Mouse (Mus musculus) gastrocnemius, postnatal 14 days (tissue): ENCODE data around the gene Rbm45. TPM values are rescaled to one million over a fixed set of nuclear protein-coding genes. Genes with fewer than 3 reads are reported as not detected.

Source experiments
- DNase-seq: peaks from one replicate; pipeline ENCODE4 v3.0.0; 2021; ENCODE audit warnings: mixed read lengths
- intact Hi-C: fragments of 180-260 bp; cut with DNase I; formaldehyde crosslinking; loops from one replicate; pipeline ENCODE4 v1.15.1; 2025; ENCODE audit warnings: low total_unique reads
- long read RNA-seq, 2 experiments: library from polyadenylated mRNA; stranded (forward); transcript quantifications; one replicate each; pipeline ENCODE4 v2.0.0; 2021
- total RNA-seq, 2 experiments: library from RNA; stranded (reverse); gene quantifications; 2 replicates each; pipeline ENCODE4 v1.2.3; 2021

Rbm45 gene
- 10 to 100 TPM; 14.6 to 15.2 TPM for total RNA-seq
- long read RNA-seq, experiment 1, partial matches to known transcripts: 0 of 3 reads
- long read RNA-seq, experiment 1, other reads (novel, unspliced or antisense): 0 of 3 reads
- long read RNA-seq, experiment 2, partial matches to known transcripts: 1 of 2 reads
- long read RNA-seq, experiment 2, other reads (novel, unspliced or antisense): 0 of 2 reads

DNA sequence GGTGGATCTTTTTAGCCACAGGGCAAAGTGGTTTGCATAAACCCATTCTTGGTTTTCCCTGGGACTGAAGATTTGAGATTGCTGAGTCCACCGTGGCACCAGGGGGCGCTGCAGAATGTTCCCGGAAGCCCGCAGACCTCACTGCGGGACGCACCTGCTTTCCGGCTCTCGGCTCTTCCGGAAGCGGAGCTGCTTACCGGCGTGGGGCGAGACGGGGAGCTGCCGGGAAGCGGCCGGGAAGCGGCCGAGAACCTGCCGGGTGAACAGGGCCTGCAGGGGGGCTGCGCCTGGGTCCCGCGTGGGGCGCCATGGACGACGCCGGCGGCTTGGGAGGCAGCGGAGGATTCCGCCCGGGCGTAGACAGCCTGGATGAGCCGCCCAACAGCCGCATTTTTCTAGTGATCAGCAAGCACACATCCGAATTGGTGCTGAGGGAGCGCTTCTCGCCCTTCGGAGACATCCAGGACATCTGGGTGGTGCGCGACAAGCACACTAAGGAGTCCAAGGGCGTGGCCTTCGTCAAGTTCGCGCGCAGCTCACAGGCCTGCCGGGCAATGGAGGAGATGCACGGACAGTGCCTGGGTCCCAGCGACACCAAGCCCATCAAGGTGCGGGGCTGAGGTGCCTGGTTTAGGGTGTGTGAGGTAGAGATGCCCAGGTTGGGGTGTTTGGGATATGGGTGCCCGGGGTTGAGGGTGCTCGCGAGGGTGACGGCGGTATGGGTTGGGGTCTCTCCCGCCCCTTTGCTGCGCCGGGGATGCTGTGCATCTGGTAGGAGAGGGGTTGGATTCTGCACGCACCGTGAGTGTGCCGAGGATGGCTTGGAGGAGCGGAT lies at the start of gene Rbm45:
Rbm45 (plus strand) TSS at position 164 of the 835 bp plus-strand sequence.
- intact Hi-C loops: loop anchor here (5.0 to 10.0 kb wide), 2 partner anchors 115 to 247 kb away; no protein-coding TSS in a partner anchor
- peak; percentile 87 for DNase-seq

DNA sequence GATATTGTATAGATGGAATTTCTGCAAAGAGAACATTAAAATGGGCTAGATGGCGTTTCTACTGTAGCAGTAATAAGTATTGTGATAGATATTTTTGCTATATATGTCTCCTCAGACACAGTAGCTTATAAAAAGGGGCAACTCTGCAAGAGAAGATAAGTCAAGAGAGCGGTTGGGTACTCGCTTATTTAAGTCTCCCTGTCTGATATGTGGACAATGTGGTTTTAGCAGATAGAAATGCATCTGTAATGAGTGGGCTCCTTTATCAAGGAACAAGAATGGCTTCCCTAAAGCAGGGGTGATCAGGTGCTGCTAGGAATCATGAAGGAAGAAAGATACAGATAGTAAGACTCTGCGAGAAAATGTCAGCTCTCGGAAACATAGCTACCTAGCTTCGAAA lies 49.4 kb upstream of the Rbm45 start:
- intact Hi-C loops: no loop called here
- no peak for DNase-seq

DNA sequence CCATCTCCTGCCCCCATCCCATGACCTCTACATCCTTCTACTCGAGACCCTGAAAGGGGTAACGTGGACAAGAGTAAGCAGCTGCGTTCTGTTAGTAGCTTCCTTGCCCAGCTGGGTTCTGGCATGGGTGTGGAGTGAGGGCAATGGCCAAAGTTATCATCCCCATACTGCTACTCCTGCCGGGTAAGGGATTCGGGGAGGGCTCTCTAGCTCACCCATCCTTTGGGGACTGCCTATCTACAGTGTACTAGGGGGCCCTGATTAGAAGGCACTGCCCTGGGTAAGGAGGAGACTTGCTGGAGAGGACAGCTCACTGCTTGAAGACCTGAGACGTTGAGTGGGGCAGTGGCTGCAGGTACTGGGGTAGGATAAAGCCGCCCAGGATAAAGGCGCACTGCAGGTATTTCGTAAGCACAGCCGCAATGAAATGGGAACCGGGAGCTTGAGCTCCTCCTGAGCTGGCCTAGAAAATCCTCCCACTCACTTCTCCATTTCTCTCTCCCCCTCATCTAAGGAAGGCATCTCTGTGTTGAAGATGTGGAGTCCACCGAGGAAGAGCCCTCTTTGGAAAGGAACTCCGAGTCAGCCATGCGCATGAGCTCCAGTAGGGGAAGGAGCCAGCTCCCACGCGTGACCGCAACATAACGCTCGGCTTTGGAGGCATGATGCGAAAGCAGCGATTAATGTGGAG lies 46.5 kb upstream of the Rbm45 start:
- no peak for DNase-seq
- intact Hi-C loops: no loop called here

DNA sequence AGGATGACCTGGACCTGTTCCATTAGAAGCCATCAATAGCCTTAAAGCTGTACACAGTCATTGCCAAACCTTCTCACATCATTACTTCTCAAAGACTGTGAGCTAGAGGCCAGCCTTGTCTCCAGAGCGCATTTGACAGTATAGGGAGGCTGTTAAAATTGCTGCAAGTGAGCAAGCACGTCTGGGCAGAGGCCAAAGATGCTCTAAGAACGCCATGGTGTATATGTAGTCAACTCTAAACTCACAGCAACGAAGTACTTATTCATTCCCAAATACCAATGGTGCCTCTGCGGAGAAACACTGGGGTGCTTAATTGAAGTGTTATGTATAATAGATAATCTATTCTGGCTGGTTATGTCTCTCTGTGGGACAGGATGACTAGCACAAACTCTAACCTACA lies 45.3 kb upstream of the Rbm45 start:
- intact Hi-C loops: no loop called here
- DNase-seq: no peak

DNA sequence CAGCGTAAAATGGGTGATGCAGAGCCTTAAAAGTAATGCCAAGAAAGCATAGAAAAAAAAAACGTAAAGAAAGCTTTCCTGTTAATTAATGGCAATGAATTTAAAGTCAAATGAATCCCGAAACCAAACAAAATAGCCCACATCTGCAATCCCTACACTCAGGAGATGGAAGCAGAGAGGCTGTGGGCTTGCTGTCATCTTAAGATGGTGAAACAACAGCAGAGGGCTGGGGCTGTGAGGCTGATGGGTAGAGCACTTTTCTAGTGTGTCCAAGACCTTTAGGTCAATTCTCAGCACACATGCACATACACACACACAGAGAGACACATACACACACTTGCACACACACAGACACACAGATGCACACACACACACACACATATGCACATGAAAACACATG lies 43.6 kb upstream of the Rbm45 start:
- intact Hi-C loops: no loop called here

DNA sequence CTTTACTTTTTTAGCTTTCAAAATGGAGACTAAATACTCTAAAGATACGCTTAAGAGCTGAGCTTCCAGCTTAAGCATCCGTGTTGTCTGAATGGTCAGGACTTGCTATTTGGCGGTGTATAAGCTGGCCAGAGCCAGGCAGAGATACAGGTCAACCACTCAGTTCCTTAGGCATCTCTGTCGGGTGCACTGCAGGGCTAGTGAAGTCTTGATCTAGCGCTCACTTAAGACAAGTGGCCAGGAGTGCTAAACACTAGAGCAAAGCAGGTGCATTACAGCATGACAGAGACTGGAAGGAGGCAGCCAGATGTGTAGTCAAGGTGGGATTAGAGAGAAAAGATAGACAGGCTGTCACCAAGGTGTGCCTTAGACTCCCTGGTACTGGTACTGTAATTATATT lies 39.7 kb upstream of the Rbm45 start:
- DNase-seq: no peak
- intact Hi-C loops: no loop called here

More for the DNA sequence above, 43.6 kb upstream of the Rbm45 start:
- no peak for DNase-seq

DNA sequence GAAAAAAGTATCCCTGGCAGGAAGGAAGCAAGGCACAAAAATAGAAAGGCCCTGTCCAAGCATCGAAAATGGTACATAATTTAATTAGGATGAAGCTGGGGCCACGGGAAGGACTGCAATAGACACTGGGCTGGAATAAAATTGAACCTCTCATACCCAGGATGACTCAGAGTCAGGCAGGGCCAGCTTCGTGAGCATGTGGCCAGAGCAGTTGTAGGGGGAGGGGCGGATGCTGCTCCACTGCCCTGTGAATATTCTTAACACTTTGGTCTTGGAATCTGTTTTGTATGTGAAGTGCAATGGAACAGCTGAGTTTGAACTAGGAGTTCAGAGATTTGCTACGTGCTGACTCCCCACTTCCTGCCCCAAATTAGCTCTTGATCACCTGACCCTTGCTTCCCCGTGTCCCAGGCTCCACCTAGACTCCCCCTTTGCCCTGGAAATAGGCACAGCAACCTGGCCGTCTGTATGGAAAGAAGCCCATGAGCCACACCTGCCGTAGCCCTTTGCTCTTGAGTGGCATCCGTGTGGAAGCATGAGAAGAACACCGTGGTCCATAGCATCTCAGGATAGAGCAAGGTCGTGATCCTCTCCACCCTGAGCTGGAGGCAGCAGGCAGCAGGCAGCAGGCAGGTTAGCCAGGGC lies 37.5 kb upstream of the Rbm45 start:
- intact Hi-C loops: no loop called here
- no peak for DNase-seq

DNA sequence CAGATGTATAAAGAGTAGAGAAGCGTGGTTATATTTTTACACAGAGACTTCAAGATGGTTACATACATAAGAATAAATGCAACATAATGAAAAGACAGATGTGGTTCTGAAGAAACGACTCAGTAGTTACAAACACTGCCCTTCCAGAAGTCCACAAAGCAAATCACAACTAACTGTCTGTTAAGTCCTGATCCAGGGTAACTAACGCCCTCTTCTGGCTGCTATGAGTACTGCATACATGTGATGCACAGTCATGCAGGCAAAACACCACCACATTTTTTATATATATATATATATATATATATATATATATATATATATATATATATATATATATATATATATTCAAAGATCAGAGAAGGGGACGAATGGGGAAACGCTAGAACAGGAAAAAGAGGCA lies 35.2 kb upstream of the Rbm45 start:
- no peak for DNase-seq
- intact Hi-C loops: no loop called here

DNA sequence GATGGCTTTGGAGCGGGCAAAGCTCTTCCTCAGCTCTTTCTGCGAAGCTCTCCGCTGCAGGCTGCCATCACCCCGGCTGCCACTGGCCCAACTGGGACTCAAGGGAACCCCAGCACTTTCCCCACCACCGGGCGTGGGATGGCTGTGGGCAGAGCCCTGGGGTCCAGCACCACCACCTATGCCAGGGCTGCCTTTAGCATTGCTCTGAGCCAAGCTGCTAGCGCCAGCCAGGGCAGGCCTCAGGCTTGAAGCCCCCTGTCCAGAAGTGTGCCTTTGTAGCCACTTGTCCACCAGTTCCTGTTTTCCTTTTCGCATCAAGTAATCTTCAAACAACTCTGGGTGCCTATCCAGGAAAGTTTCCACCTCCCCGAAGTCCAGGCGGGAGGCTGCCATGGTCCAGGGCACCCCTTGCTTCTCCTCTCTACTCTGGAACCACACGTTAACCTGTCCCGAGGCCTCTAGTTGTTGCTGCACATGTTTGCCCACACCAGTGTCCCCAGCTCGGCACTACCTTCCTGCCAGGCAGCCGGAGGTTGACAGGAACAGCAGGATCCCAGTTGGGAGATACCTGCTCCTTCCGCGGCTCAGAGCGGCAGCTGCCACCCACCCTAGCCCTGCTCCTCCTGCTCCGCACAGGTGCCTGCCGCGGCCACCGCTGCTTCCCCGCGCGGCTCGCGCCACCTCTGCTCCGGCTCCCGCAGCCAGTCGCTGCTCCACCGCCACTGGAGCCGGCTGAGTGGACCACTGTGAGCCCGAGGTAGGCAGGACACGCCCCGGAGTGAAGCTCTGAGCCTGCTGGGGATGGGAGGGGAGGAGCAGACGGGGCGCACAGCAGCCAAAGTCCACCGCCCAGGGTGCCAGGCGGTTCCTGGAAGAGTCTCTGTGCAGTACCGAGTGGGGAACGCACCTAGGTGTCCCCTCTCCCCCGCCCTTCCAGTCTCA lies 31.3 kb upstream of the Rbm45 start, which contains the start of gene Pde11a:
Pde11a (minus strand) TSS at position 560 of the 942 bp plus-strand sequence.
- DNase-seq: no peak

DNA sequence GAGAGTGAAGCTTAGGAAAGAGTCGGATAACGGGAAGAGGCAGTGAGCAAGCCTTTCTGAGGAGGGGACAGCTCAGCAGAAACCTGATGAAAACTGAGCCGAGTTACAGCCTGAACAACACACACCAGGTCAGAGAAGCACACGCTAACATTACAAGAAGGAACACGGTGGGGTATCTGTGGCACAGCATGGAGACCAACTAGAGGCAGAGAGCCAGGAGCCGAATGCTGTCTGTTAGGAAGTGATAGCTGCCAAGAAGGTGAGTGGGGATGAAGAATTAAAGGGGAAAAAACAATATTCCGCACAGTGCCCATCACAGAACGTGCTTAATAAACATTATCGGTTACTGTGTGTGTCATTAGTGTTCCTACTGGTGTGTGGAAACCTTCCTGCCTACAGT lies 27.6 kb upstream of the Rbm45 start:
- intact Hi-C loops: no loop called here
- DNase-seq: no peak

More for the DNA sequence above, 31.3 kb upstream of the Rbm45 start, which contains the start of gene Pde11a:
- intact Hi-C loops: no loop called here

DNA sequence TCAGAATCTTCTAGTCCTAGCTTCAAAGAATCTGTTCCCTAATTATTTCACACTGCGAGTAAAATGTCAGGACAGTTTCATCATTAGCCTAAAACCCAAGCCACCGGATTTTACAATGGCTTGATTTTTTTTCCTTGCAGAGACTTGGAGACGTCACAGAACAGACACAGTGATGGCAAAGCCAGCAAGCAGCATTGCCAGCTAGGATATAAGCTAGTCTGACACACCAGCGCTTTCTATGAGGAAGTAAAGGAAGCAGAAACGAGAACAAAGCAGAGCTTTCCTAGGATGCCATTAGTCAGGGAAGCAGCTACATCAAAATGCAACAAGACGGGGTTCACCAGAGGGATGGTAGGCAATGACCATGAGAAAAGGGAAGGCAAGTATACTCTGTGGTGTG lies 21.9 kb upstream of the Rbm45 start:
- DNase-seq: no peak
- intact Hi-C loops: no loop called here

DNA sequence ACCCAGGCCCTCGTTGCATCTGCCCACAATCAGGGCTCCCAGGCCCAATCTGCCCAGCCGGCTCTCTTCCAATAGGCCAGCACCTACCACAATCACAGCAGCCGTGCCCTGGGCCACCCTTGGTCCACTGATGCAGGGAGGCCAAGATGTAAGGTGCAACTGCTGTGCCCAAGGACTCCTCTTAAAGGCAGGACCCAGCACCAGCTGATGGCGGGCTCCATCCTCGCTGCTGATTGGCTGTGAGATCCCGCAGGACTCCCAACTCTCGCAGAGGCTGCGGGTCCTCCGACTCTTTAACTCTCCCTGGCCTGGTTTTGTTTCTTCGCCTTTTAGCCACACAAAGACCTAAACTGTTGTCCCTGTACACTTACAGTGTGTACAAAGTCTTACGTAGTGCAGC lies 9.6 kb upstream of the Rbm45 start, which contains the start of gene Cyct:
Cyct (minus strand) TSS at position 225 of the 400 bp plus-strand sequence.
- intact Hi-C loops: loop anchor here (10.0 kb wide), 1 partner anchor 105 kb away; no protein-coding TSS in a partner anchor
- no peak for DNase-seq

DNA sequence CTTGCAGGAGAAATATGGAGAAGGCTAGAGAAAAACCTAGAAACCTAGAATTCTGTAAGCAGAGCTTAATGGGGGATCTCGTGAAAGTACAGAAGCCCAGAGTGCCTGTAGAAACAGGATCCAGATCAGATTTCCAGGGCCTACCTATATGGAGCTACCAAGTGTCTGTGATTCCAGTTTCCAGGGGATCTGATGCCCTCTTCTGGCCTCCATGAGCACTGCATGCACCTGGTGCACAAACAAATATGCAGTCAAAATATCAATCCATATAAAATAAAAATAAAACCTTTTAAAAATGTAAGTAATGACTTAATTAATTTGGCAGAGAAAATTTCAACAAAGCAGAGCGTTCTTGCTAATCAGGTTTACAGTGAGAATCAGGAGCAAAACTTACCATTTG lies 7.7 kb upstream of the Rbm45 start:
- intact Hi-C loops: loop anchor here (10.0 kb wide), 1 partner anchor 107 kb away; no protein-coding TSS in a partner anchor
- no peak for DNase-seq

DNA sequence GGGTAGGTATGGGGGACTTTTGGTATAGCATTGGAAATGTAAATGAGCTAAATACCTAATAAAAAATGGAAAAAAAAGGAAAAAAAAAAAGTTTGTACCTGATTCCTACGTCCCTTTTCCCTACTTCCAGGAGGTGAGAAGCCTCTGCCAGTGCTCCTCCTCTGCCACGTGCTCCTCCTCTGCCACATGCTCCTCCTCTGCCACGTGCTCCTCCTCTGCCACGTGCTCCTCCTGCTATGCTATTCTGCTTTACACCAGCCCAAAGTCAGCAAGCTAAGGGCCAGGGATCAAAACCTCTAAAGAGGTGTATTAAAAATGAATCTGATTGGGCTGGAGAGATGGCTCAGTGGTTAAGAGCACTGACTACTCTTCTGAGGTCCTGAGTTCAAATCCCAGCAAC lies 4.0 kb upstream of the Rbm45 start:
- DNase-seq: no peak
- intact Hi-C loops: loop anchor here (5.0 to 10.0 kb wide), 2 partner anchors 111 to 251 kb away; no protein-coding TSS in a partner anchor

DNA sequence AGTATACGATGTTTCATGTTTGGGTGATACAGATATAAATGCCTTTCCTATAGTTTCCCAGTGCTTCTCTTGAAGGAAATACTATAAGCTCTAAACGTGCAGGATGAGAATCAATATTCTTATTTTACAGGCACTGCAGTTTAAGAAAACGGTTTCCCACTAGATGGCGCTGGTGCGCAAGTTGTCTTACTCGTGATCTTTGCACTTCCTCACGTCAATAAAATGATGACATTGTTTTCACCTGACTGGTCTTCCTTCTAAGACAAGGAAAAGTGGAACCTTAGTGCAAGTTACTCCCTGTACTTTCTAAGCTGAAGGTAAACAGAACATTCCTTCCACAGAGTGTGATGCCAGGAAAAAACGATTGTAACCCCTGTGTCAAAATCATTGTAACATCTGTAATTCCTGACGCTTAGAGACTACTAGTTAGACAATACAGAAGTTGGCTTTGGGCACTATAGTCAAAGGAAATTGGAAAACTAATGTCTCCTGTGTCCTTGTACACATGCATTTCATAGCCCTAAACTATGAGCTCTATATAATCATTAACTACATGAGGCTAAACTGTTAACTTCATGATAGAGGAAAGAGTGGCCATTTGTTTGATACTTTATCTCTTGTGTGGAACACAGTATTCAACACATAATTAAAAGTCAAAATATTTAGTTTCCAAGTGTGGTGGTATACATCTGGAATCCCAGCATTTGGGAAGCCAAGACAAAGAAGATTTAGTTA lies 2.4 kb upstream of the Rbm45 start:
- peak; percentile 68 for DNase-seq
- intact Hi-C loops: loop anchor here (5.0 to 10.0 kb wide), 2 partner anchors 113 to 250 kb away; no protein-coding TSS in a partner anchor

DNA sequence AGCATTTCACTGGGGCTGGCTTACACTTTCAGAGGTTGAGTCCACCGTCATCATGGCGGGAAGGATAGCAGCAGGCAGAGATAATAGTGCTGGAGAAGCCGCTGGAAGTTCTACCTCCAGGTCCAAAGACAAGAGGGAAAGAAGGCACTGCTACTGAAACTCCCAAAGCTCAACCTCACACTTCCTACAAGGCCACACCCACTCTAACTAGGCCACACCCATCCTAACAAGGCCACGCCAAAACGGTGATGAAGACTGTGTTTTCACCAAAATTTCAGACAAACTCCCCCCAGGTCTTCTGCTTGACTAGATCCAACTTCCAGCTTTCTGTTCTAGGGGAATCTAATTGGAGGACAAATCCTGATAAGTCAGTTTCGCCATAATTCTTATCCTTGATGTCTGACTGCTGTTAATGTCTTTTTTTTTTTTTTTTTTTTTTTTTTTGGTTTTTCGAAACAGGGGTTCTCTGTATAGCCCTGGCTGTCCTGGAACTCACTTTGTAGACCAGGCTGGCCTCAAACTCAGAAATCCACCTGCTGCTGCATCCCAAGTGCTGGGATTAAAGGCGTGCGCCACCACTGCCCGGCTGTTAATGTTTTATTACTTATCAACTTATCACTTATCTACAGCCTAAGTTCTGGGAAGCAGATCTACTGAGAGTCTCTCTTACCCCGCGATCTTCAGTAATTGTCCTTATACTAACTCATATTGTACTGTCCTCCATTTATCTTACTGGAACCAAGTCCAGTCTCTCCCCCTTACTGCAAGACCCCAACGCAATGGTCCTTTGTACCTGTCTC lies 723 bp upstream of the Rbm45 start:
- intact Hi-C loops: loop anchor here (5.0 to 10.0 kb wide), 2 partner anchors 114 to 248 kb away; no protein-coding TSS in a partner anchor
- no peak for DNase-seq

DNA sequence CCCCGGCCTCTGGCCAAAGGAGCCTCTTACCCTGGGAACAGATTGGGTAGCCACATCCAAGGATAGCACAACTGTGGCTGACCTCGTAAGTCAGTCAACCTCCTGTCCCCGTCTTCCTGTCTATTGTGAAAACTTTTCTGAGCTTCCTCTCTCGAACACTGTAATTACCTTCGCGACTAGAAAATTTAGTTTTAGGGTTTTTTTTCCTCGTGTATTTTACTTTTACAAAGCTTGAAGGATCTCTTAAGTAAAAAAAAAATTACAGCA lies 805 bp downstream of the Rbm45 start:
- intact Hi-C loops: no loop called here
- DNase-seq: no peak
